Mouse (Mus musculus) forebrain, embryonic 16.5 days (tissue): ENCODE data around the gene Lingo4. TPM values are rescaled to one million over a fixed set of nuclear protein-coding genes. Genes with fewer than 3 reads are reported as not detected.

Experiments
- ATAC-seq: fragments of 200-750 bp; cut with Nextera tagmentation; 2 replicates; pipeline ENCODE4 v1.8.0; 2017; ENCODE audit warnings: mild to moderate bottlenecking, moderate library complexity
- H3K27ac ChIP-seq: fragments of 300-500 bp; sonication (generic); 2 replicates; pipeline ENCODE4 v1.5.1; 2014; ENCODE audit warnings: low read length, control low read depth
- H3K27me3 ChIP-seq: fragments of 300-500 bp; sonication (generic); replicated peaks from 2 replicates; pipeline ENCODE4 v1.6.1; 2014; ENCODE audit warnings: low read length; ENCODE audit not compliant: control insufficient read depth, insufficient read depth
- H3K36me3 ChIP-seq: fragments of 300-500 bp; sonication (generic); 2 replicates; pipeline ENCODE4 v1.6.1; 2014; ENCODE audit not compliant: control insufficient read depth, insufficient read depth
- H3K4me1 ChIP-seq: fragments of 300-500 bp; sonication (generic); replicated peaks from 2 replicates; pipeline ENCODE4 v1.6.1; 2014; ENCODE audit warnings: low read length; ENCODE audit not compliant: control insufficient read depth, insufficient read depth
- H3K4me2 ChIP-seq: fragments of 300-500 bp; sonication (generic); 2 replicates; pipeline ENCODE4 v1.6.1; 2014; ENCODE audit warnings: mild to moderate bottlenecking, low read length, control low read depth
- H3K4me3 ChIP-seq: fragments of 300-500 bp; sonication (generic); replicated peaks from 2 replicates; pipeline ENCODE4 v1.5.1; 2014; ENCODE audit warnings: mild to moderate bottlenecking, low read length, control low read depth
- H3K9ac ChIP-seq: fragments of 300-500 bp; sonication (generic); replicated peaks from 2 replicates; pipeline ENCODE4 v1.6.1; 2014; ENCODE audit warnings: low read depth, low read length, control low read depth
- H3K9me3 ChIP-seq: fragments of 300-500 bp; sonication (generic); 2 replicates; pipeline ENCODE4 v1.6.1; 2016; ENCODE audit warnings: low read length; ENCODE audit not compliant: control insufficient read depth
- WGBS: fragments of 180-500 bp; shearing (Covaris S2); extraction: QIAGEN DNeasy Blood & Tissue Kit; methylation state at CpG from one replicate; pipeline ENCODE4 v1.1.7; 2014; 5-methylcytosine and 5-hydroxymethylcytosine counted together
- polyA plus RNA-seq: library from polyadenylated mRNA; unstranded; fragments of >200 nt; fragmentation: Nextera tagmentation; extraction: Ambion mirVana; gene quantifications from 2 replicates; pipeline ENCODE4 v1.2.1, GENCODE M21; 2015

Lingo4 gene
- polyA plus RNA-seq, 1 experiment from 2014 or later = 1.1 TPM

DNA sequence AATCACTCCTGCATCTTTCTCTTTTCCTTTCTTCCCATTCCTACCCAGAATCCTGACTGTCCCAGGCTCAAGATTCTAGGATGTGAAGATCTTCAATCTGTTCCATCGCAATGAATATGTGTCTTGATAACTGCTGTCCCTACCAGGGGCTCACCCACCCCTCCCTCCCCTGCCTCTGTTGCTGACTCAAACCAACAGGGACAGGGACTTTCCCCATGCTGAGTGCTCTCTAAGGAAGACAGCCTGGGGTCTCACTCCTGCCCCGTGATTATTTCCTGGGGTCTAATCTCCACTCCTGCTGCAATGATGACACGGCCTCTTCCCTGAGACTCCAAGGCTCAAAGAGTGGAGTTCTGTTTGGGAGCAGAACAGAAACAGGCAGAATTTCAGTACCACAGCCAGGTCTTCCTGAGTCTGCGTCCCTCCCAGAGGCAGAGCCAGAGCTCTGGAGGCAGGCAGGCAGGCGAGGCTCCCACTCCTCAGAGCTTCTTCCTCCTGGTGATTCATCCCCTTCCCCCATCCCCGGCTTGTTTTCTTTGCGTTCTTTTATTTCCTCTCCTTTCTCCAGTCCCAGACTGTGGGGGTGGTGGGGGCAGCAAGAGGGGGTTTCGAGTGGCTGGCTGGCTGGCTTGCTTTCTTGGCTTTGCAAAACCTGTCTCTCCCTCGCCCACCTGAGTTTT is 18.3 kb upstream of the Lingo4 start:
- no peaks in the 10 kb centered on the region for H3K4me1 ChIP-seq
- H3K4me2 ChIP-seq = no peak overlapping the region
- H3K27me3 ChIP-seq = no peaks in the 10 kb centered on the region
- H3K9ac ChIP-seq = no peak overlapping the region
- WGBS = 20% methylated on average over 9 of the region's 9 CpGs
- no peaks in the 10 kb centered on the region for H3K9me3 ChIP-seq
- no peak for ATAC-seq
- H3K27ac ChIP-seq = no peak overlapping the region
- no peak overlapping the region for H3K4me3 ChIP-seq
- H3K36me3 ChIP-seq = no peaks in the 10 kb centered on the region

DNA sequence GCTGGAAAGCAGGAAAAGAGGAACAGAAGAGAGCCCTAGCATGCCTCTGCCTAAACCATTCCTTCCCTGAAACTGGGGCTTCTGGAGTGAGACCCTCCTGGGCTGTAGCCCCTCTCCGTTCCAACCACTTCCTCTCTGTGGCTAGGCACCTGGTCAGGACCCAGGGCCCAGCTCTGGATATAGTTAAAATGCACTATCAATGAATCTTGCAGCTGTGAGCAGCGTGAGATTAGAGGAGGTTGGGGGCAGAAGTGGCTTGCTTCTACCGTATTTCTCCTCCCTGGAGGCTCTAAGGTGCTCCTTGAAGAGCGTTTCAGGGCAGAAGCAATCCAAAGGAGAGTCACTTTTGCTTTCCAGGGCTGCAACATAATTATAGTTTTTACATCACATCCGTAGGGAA is 16.0 kb upstream of the Lingo4 start:
- no peaks in the 10 kb centered on the region for H3K36me3 ChIP-seq
- WGBS = 80% methylated on average over 5 of the region's 5 CpGs
- H3K9me3 ChIP-seq = no peaks in the 10 kb centered on the region
- no peak overlapping the region for H3K27ac ChIP-seq
- no peaks in the 10 kb centered on the region for H3K4me1 ChIP-seq
- H3K4me3 ChIP-seq = no peak overlapping the region
- H3K9ac ChIP-seq = no peak overlapping the region
- ATAC-seq = no peak
- no peak overlapping the region for H3K4me2 ChIP-seq
- H3K27me3 ChIP-seq = no peaks in the 10 kb centered on the region

DNA sequence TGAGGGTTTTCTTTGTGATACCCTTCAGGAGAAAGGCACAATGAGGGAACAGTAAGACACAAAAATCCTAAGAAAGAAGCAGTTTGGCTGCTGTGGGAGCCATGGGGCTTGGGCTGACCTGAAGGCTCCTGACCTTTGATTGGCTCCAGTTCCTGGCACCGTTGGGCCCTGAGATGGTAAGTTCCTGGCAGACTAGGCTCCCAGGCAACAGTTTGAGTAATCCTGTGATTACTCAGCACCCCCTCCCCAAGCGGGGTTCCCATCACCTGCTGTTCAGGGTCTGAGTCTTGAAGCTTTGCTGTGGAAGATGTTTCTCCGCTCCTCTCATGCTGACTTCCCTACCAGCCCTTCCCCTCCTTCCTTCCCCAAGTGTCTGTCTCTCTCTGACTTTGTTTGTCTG is 14.8 kb upstream of the Lingo4 start:
- 70% methylated on average over 3 of the region's 3 CpGs for WGBS
- H3K27me3 ChIP-seq = no peaks in the 10 kb centered on the region
- no peak overlapping the region for H3K4me3 ChIP-seq
- no peaks in the 10 kb centered on the region for H3K36me3 ChIP-seq
- no peaks in the 10 kb centered on the region for H3K9me3 ChIP-seq
- no peak overlapping the region for H3K9ac ChIP-seq
- no peak for ATAC-seq
- H3K4me1 ChIP-seq = no peaks in the 10 kb centered on the region
- H3K27ac ChIP-seq = no peak overlapping the region
- no peak overlapping the region for H3K4me2 ChIP-seq

DNA sequence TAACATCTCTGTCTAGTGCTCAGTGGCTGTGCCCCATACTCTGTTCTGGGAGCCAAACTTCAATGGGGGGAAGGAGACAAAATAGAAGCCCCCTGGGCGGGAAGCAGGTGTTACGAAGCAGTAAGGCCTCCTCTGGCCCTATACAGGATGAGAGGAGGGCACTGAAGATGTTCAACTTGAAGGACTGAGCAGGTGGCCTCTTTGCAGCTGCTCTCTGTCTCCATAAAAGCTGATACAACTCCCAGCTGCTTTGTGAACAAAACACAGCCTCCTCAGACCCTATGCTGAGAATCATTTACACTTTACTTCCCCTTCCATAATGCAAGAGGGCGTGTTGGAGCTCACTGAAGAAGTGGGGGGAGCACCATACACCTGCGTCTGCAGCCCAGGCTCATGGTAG is 11.6 kb upstream of the Lingo4 start:
- 66% methylated on average over 4 of the region's 4 CpGs for WGBS
- no peak overlapping the region for H3K27ac ChIP-seq
- H3K27me3 ChIP-seq = no peaks in the 10 kb centered on the region
- H3K4me2 ChIP-seq = no peak overlapping the region
- H3K9me3 ChIP-seq = no peaks in the 10 kb centered on the region
- no peaks in the 10 kb centered on the region for H3K4me1 ChIP-seq
- H3K4me3 ChIP-seq = no peak overlapping the region
- no peak for ATAC-seq
- no peaks in the 10 kb centered on the region for H3K36me3 ChIP-seq
- no peak overlapping the region for H3K9ac ChIP-seq

DNA sequence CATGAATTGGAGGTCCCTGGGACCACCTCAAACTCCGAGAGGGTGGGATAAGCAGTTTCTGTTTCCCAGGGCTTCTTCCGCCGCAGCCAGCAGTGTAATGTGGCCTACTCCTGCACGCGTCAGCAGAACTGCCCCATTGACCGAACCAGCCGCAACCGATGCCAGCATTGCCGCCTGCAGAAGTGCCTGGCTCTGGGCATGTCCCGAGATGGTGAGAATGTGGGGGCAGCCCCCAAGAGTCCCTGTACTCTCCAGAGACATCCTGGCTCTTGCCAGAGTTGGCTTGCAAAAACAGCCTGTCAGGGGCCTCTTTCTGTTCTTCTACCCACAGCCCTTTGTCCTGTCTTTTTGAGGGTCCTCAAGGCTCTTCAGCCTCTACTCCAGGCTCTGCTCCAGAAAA is 10.9 kb upstream of the Lingo4 start:
- WGBS = 83% methylated on average over 10 of the region's 10 CpGs
- Histone ChIP-seq H3K4me2 (no peak overlapping the region), H3K36me3 (no peaks in the 10 kb centered on the region), H3K27ac (no peak overlapping the region), H3K27me3 (no peaks in the 10 kb centered on the region), H3K9ac (no peak overlapping the region), H3K4me1 (no peaks in the 10 kb centered on the region), H3K9me3 (no peaks in the 10 kb centered on the region), H3K4me3 (no peak overlapping the region)
- ATAC-seq = no peak

DNA sequence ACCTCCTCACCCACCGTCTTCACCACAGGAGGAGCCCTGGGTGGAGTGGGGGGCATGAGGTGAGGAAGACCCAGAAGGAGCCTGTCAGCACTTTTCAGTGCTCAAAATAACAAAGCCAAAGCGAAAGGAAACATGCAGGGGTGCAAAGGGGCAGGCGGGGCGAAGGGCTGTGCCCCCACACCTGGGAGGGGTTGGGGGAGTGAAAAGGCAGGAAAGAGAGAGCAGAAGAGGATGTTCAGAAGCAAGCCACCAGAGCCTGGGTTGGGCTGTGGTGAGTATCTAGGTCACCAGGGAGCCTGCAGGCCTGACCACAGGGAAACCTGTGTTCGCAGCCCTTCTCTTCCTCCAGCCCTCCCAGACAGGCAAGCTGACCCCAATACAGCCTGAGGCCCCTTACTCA is 10.3 kb upstream of the Lingo4 start:
- Histone ChIP-seq H3K27me3 (no peaks in the 10 kb centered on the region), H3K4me3 (no peak overlapping the region), H3K36me3 (no peaks in the 10 kb centered on the region), H3K4me1 (no peaks in the 10 kb centered on the region), H3K9ac (no peak overlapping the region), H3K27ac (no peak overlapping the region), H3K4me2 (no peak overlapping the region), H3K9me3 (no peaks in the 10 kb centered on the region)
- 90% methylated on average over 5 of the region's 5 CpGs for WGBS
- ATAC-seq = no peak

DNA sequence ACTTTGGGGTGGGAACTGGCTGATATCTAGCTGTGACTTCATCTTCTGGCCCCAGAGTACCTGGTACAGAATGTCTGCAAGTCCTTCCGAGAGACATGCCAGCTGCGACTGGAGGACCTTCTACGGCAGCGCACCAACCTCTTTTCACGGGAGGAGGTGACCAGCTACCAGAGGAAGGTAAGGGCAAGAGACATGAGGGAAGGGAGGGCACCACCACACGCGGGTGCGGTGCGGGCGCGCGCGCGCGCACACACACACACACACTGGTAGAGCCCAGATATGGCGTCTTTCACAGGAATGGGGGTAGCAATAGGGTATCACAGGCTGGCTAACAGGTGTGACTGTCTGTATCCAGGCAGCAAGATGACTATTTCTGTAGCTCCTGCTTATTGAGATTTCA is 8.9 kb upstream of the Lingo4 start:
- no peaks in the 10 kb centered on the region for H3K36me3 ChIP-seq

DNA sequence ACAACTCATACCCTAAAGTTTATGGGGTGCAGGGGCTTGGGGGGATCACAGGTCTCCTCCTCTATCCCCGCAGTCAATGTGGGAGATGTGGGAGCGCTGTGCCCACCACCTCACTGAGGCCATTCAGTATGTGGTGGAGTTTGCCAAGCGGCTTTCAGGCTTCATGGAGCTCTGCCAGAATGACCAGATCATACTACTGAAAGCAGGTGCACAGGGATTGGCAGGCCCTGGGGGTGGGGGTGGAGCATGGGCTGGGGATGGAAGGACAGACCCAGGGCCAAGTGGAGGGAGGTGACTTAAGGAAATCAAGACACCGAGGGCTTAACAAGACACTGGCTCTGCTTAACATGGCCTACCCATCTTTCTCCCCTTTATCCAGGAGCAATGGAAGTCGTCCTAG is 7.3 kb upstream of the Lingo4 start:
- Histone ChIP-seq H3K4me3 (no peak overlapping the region), H3K27me3 (no peaks in the 10 kb centered on the region), H3K27ac (no peak overlapping the region), H3K9me3 (no peaks in the 10 kb centered on the region), H3K9ac (no peak overlapping the region), H3K4me2 (no peak overlapping the region), H3K4me1 (no peaks in the 10 kb centered on the region), H3K36me3 (no peaks in the 10 kb centered on the region)
- no peak for ATAC-seq
- 77% methylated on average over 5 of the region's 5 CpGs for WGBS

More for the DNA sequence above, 8.9 kb upstream of the Lingo4 start:
- Histone ChIP-seq H3K9me3 (no peaks in the 10 kb centered on the region), H3K4me1 (no peaks in the 10 kb centered on the region), H3K4me3 (no peak overlapping the region), H3K27ac (no peak overlapping the region), H3K4me2 (no peak overlapping the region), H3K9ac (no peak overlapping the region), H3K27me3 (no peaks in the 10 kb centered on the region)
- no peak for ATAC-seq
- 96% methylated on average over 16 of the region's 16 CpGs for WGBS

DNA sequence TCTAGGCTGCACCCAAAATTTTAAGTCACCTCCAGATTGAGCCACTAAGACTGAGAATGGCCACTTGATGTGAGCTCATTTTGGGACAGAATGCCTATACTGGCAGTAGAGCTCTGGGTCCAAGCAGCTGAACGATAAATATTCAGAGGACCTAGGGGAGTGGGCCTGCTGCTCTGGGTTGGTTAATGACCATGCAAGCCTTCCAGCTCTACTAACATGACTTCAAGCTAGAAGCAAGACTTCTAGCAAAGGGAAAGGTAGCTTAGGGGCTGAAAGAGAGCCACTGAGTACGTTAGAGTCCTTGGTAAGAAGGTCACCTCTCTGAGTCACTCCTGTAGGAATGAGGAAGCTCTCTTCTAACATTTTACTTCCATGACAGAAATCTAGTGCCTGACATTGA is 6.2 kb upstream of the Lingo4 start:
- Histone ChIP-seq H3K36me3 (no peaks in the 10 kb centered on the region), H3K4me3 (no peak overlapping the region), H3K9me3 (no peaks in the 10 kb centered on the region), H3K27me3 (no peaks in the 10 kb centered on the region), H3K4me1 (no peaks in the 10 kb centered on the region), H3K27ac (no peak overlapping the region), H3K9ac (no peak overlapping the region), H3K4me2 (no peak overlapping the region)
- WGBS = 88% methylated on average over 2 of the region's 2 CpGs
- no peak for ATAC-seq

DNA sequence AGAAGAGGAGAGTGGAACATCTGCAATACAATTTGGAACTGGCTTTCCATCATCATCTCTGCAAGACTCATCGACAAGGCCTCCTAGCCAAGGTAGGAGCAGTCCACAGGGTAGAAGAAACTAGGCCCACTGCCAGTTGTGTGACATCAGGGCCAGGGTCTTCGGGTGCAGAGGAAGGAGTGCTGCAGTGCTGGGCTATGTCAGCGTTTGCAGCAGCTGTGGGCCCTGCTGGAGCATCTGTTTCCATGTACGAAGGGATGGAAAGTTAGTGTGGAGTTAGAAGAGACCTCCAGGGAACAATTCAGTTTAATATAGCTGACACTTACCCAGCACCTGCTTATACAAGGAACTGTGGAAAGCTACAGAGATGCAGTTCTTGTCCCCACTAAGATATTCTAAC is 5.3 kb upstream of the Lingo4 start:
- no peaks in the 10 kb centered on the region for H3K27me3 ChIP-seq
- no peaks in the 10 kb centered on the region for H3K9me3 ChIP-seq
- H3K4me3 ChIP-seq = no peak overlapping the region
- H3K27ac ChIP-seq = no peak overlapping the region
- no peaks in the 10 kb centered on the region for H3K36me3 ChIP-seq
- no peaks in the 10 kb centered on the region for H3K4me1 ChIP-seq
- ATAC-seq = no peak
- H3K9ac ChIP-seq = no peak overlapping the region
- WGBS = 77% methylated on average over 4 of the region's 4 CpGs
- no peak overlapping the region for H3K4me2 ChIP-seq
